In genomic region chr3:53965142-53965541, GRCm38 (mm10) we compare ENCODE assay signal across 29 mouse cellular contexts.
A peak's percentile ranks its signal among the peaks of the same experiment; 100 is the strongest.
DNase-seq lines count a peak whose midpoint lies in the region; ATAC-seq and TF ChIP-seq lines count a peak whose summit lies in the region.
"Had no signal": no experiment of that assay in that cellular context is flagged by ENCODE, and none has a peak within 500 bp of the region (broad histone marks: within the 10 kb centered on the region; RNA-seq: fewer than 3 reads in every experiment).

No protein-coding gene starts in this region.

- WGBS in lung, embryonic 14.5 days, result 49% methylated on average over 5 of the region's 5 CpGs
- 51% methylated on average over 5 of the region's 5 CpGs for WGBS in lung, postnatal 0 days
- WGBS in stomach, embryonic 15.5 days, result 49% methylated on average over 5 of the region's 5 CpGs

- intact Hi-C loops in gastrocnemius, adult 2 months (cut with DNase I), result no loop called here
- intact Hi-C loops in gastrocnemius, postnatal 14 days (cut with DNase I; ENCODE audit: low total_unique reads), result no loop called here

- no peaks in the 10 kb centered on the region for H3K27me3 ChIP-seq in lung, embryonic 14.5 days (ENCODE audit: insufficient read depth, low read length)
- no peaks in the 10 kb centered on the region for H3K27me3 ChIP-seq in lung, postnatal 0 days (replicated peaks; ENCODE audit: insufficient read depth, low read length)
- no peaks in the 10 kb centered on the region for H3K27me3 ChIP-seq in stomach, embryonic 15.5 days (replicated peaks)
- H3K27me3 ChIP-seq: embryonic facial prominence, embryonic 12.5 days; heart, embryonic 15.5 days; hindbrain, embryonic 12.5 days; limb, embryonic 15.5 days; neural tube, embryonic 12.5 days had no signal

- H3K4me2 ChIP-seq in lung, embryonic 14.5 days, result no peak overlapping the region
- no peak overlapping the region for H3K4me2 ChIP-seq in lung, postnatal 0 days (replicated peaks; ENCODE audit: low read depth, low read length)
- no peak overlapping the region for H3K4me2 ChIP-seq in stomach, embryonic 15.5 days
- H3K4me2 ChIP-seq: embryonic facial prominence, embryonic 12.5 days; heart, embryonic 15.5 days; hindbrain, embryonic 12.5 days; limb, embryonic 15.5 days; neural tube, embryonic 12.5 days had no signal

- TF ChIP-seq CTCF in gastrocnemius, adult 2 months (IDR thresholded peaks at IDR 0.05), result no peak
- TF ChIP-seq CTCF in lung, embryonic 14.5 days (IDR thresholded peaks at IDR 0.05; ENCODE audit: low read depth), result no peak
- TF ChIP-seq CTCF in lung, postnatal 0 days (IDR thresholded peaks at IDR 0.05), result no peak

- peak; percentile 25 for DNase-seq in gastrocnemius, adult 2 months
- DNase-seq in gastrocnemius, postnatal 14 days, result no peak
- peak; percentile 9 for DNase-seq in lung, embryonic 14.5 days
- DNase-seq in lung, postnatal 0 days (ENCODE audit: low spot score), result no peak
- DNase-seq in brain, adult 2 months (ENCODE audit: low read depth, low spot score), result peak; percentile 9
- no peak for DNase-seq in layer of hippocampus, postnatal 14 days (ENCODE audit: low spot score in 2 of 2)
- no peak for DNase-seq in c-Kit-positive CD71-positive TER-119-positive erythroid progenitor cells, embryonic 14.5 days (ENCODE audit: low spot score)
- DNase-seq: adrenal gland, adult 2 months; adrenal gland, postnatal 36 days; cerebellum, adult 11 months; cerebellum, adult 9-10 months; cerebellum, postnatal 36 days; gastrocnemius, postnatal 25 days; heart, postnatal 36 days; kidney, adult 11 months; kidney, postnatal 14 days; lung, adult 2 months; thymus, postnatal 4 days had no signal

- no peak for TF ChIP-seq EP300 in lung, postnatal 0 days (IDR thresholded peaks at IDR 0.05)

- peak overlapping the region; percentile 38 for H3K27ac ChIP-seq in gastrocnemius, adult 2 months
- no peak overlapping the region for H3K27ac ChIP-seq in lung, embryonic 14.5 days (ENCODE audit: low read depth)
- H3K27ac ChIP-seq in lung, postnatal 0 days (ENCODE audit: low read length), result no peak overlapping the region
- H3K27ac ChIP-seq in stomach, embryonic 15.5 days, result no peak overlapping the region
- H3K27ac ChIP-seq: embryonic facial prominence, embryonic 12.5 days; heart, embryonic 15.5 days; hindbrain, embryonic 12.5 days; limb, embryonic 15.5 days; liver, embryonic 14.5 days; midbrain, embryonic 10.5 days; neural tube, embryonic 12.5 days had no signal

- H3K4me3 ChIP-seq in gastrocnemius, adult 2 months, result peak overlapping the region; percentile 11; the same call in 1 of the 2 replicates
- H3K4me3 ChIP-seq in lung, embryonic 14.5 days (ENCODE audit: low read depth, low read length), result no peak overlapping the region
- no peak overlapping the region for H3K4me3 ChIP-seq in lung, postnatal 0 days (ENCODE audit: low read depth, low read length)
- H3K4me3 ChIP-seq in stomach, embryonic 15.5 days (replicated peaks), result no peak overlapping the region
- H3K4me3 ChIP-seq: embryonic facial prominence, embryonic 12.5 days; heart, embryonic 15.5 days; hindbrain, embryonic 12.5 days; limb, embryonic 15.5 days; midbrain, embryonic 10.5 days; neural tube, embryonic 12.5 days had no signal

- no peaks in the 10 kb centered on the region for H3K4me1 ChIP-seq in lung, embryonic 14.5 days (ENCODE audit: insufficient read depth)
- no peaks in the 10 kb centered on the region for H3K4me1 ChIP-seq in lung, postnatal 0 days (ENCODE audit: insufficient read depth, low read depth, low read length)
- no peaks in the 10 kb centered on the region for H3K4me1 ChIP-seq in stomach, embryonic 15.5 days
- H3K4me1 ChIP-seq: embryonic facial prominence, embryonic 12.5 days; heart, embryonic 15.5 days; hindbrain, embryonic 12.5 days; limb, embryonic 15.5 days; midbrain, embryonic 10.5 days; neural tube, embryonic 12.5 days had no signal

- H3K9me3 ChIP-seq in lung, embryonic 14.5 days (ENCODE audit: low read depth, low read length), result no peaks in the 10 kb centered on the region
- no peaks in the 10 kb centered on the region for H3K9me3 ChIP-seq in lung, postnatal 0 days (ENCODE audit: low read length)
- no peaks in the 10 kb centered on the region for H3K9me3 ChIP-seq in stomach, embryonic 15.5 days
- H3K9me3 ChIP-seq: embryonic facial prominence, embryonic 12.5 days; heart, embryonic 15.5 days; hindbrain, embryonic 12.5 days; limb, embryonic 15.5 days; midbrain, embryonic 10.5 days; neural tube, embryonic 12.5 days had no signal

- ATAC-seq in lung, embryonic 14.5 days (ENCODE audit: insufficient read depth), result no peak
- ATAC-seq in lung, postnatal 0 days, result no peak
- peak; percentile 70; the same call in 1 of the 2 replicates for ATAC-seq in stomach, embryonic 15.5 days (ENCODE audit: insufficient read depth, low FRiP score, low read depth)
- ATAC-seq: activated CD4-positive, CD25-positive, alpha-beta regulatory T cell, adult 4 months; forebrain, embryonic 16.5 days; midbrain, embryonic 16.5 days had no signal

- no peaks in the 10 kb centered on the region for H3K36me3 ChIP-seq in lung, embryonic 14.5 days (ENCODE audit: insufficient read depth)
- H3K36me3 ChIP-seq in lung, postnatal 0 days (ENCODE audit: insufficient read depth, low read length), result no peaks in the 10 kb centered on the region
- no peaks in the 10 kb centered on the region for H3K36me3 ChIP-seq in stomach, embryonic 15.5 days
- H3K36me3 ChIP-seq: embryonic facial prominence, embryonic 12.5 days; heart, embryonic 15.5 days; hindbrain, embryonic 12.5 days; limb, embryonic 15.5 days; midbrain, embryonic 10.5 days; neural tube, embryonic 12.5 days had no signal

- no peak overlapping the region for H3K9ac ChIP-seq in lung, embryonic 14.5 days
- no peak overlapping the region for H3K9ac ChIP-seq in lung, postnatal 0 days (replicated peaks; ENCODE audit: low read depth)
- H3K9ac ChIP-seq in stomach, embryonic 15.5 days, result no peak overlapping the region
- H3K9ac ChIP-seq: embryonic facial prominence, embryonic 12.5 days; heart, embryonic 15.5 days; hindbrain, embryonic 12.5 days; limb, embryonic 15.5 days; liver, embryonic 14.5 days; neural tube, embryonic 12.5 days had no signal

Comparison
In these comparisons a context has a peak if more than half of its experiments do, and no peak if none do; other contexts are left out.
1. DNase-seq: peak in gastrocnemius, adult 2 months (single experiment), lung, embryonic 14.5 days (single experiment) and brain, adult 2 months (single experiment); none in gastrocnemius, postnatal 14 days (single experiment), lung, postnatal 0 days (single experiment), layer of hippocampus, postnatal 14 days (0 of 2) and c-Kit-positive CD71-positive TER-119-positive erythroid progenitor cells, embryonic 14.5 days (single experiment).